Mouse (Mus musculus) T-cell, adult 2 months (primary cell): ENCODE results near the gene Phactr3.

Experiments
- DNase-seq: peaks from one replicate; pipeline ENCODE4 v3.0.0; 2022; ENCODE audit warnings: low spot score

Gene Phactr3

DNA sequence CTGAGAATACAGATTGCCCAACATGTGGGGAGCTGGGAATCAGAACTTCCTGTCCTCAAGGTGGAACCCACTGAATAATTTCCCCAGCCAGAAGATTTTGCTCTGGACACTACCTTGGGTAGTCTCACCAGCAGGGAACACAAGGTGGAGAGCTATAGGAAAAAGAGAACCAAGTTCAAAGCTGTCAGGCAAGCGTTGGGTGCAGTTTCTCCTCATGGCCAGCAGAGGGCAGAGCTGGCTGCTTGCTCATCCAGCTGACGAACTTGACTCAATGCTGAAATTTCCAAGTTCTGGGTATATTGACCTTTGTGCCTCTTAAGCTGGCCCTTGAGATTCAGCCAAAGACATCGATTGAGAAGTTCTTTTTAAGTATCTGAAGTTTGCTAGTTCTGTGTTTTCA, 18.7 kb downstream of the Phactr3 start:
- no peak for DNase-seq

DNA sequence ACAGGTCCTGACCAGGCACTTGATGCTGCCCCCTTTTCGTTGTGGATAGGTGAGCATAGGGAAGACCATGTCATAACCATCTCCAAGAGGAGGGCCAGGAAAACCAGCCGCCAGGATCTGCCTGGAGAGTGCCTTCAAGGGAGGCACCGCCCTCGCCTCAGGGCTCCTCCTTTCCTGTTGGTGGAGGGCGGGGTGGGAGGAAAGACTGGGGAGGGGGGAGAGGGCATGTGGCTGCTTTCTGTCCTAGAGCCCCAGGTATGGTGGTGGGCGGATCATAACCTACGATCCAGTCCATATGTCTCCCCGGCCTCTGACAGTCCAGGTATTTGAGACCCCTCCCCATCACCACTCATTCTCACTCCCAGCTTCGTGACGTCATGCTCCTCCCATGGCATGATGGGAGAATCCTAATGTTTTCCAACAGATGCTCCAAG, 22.7 kb downstream of the Phactr3 start:
- no peak for DNase-seq

DNA sequence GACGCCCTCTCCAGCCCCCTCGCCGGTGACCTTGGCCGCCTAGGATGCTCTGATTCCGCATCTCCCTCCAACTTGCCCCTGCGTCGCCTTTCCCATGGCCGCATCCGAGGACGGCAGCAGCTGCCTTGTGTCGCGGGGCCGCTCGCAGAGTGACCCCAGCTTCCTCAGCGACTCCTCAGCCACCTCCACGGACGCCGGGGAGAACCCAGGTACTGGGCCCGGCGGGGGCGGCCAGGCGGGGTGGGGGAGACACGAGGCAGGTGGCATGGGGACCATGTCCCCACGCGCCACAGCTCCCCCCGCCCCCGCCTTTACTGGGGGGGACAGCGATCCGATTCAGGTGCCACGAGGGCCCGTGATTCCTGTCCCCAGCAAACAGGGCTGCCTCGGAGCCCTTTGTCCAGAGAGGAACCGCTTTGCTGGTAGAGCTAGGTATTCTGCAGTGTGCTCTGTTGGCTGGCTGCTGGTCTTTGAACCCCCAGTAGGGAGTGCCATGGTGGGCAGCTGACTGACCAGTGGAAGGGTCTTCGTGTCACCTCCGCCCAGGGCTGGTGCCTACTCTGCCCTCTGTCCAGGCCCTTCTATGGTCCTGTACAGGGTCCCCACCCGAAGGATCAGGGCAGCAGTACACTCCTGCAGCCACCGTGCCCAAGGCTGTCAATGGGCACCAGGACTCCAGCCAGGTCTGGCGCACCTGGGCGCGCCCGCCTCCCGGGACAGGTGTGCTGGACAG, 23.7 kb downstream of the Phactr3 start:
- no peak for DNase-seq

DNA sequence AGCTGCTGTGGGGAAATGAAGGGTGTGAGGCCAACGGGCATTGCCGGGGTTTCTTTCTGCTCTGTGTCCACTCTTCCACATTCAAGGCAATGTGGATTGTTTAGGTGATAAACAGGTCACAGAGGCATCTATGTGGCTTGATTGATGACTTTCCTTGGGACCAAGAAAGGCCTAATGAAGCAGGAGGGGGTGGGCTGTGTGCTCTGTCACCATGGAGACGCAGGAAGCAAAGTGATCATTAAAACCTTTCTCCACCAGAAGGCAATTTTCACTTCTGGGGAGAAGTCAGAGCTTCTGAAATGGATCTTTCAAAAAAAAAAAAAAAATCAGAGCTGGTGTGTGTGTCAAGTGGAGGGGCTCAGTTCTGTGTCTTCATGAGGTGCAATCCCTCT, 24.2 kb downstream of the Phactr3 start:
- no peak for DNase-seq

DNA sequence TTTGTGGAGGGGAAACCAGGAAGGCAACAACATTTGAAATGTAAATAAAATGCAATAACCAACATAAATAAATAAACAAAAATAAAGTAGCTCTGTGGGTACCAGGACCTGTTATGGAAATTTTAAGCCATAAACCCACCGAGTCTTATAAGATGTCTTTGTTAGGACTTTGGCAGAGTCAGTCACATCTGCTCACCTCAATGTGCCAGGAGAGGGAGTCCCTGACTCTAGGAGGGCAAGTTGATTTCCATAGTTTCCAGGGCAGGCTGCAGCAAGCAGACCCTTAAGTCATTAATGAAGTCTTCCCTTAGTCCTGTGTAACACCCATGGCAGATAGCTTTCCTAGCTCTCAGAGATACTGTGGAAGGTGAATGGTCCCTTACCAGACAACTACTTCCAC, 25.1 kb downstream of the Phactr3 start:
- DNase-seq: no peak

DNA sequence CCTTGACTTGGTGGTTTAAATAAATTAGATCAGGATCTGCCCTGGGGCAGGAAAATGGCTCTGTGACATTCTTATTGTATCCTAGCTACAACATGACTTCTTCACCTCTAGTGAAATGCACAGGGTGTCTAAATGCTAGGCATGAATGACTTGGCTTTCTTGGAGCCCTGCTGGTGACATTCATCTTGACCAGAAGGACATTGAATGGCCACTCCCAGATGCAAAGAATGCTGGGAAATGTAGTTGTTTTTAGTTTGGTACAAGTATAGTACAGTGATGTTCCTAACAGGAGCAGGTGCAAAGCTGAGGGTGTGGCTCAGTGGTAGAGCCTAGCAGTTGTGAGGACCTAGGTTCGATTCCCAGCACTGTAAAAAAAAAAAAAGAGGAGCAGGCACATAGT, 30.5 kb downstream of the Phactr3 start:
- DNase-seq: no peak

DNA sequence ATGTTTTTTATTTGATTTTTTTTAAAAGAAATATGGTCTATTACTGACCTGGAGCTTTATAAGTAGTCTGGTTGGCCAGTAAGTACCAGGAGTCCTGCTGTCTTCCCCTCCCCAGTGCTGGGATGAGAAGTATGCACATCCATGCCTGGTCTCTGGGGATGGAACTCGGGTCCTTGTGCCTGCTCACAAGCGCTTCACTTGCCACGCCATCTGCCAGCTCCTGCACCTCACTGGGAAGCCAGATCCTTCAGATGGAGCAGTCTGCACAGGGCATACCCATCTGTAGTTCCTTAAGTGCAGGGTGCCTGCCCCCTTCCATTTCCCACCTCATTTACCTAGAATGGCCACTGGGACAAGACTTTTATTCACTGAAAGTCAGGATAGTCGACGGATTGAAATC, 31.9 kb downstream of the Phactr3 start:
- no peak for DNase-seq

DNA sequence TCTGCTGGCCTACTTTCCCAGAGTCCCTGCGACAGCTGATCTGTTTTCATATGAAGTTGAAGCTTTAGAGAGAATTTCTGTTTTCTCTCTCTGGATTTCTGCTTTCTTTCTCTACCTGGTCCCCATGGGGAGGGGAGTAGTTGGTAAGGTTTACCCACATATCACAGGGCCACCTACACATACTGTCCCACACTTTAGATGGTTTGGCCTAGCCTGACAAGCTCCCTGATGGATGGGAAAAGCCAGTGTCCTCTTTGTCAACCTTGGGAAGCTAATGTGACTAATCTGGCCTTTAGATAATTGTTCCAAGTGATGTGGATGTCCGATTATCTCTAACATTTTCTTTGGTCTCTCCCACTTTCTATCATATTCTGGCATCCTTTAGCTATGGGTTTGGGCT, 34.8 kb downstream of the Phactr3 start:
- no peak for DNase-seq

DNA sequence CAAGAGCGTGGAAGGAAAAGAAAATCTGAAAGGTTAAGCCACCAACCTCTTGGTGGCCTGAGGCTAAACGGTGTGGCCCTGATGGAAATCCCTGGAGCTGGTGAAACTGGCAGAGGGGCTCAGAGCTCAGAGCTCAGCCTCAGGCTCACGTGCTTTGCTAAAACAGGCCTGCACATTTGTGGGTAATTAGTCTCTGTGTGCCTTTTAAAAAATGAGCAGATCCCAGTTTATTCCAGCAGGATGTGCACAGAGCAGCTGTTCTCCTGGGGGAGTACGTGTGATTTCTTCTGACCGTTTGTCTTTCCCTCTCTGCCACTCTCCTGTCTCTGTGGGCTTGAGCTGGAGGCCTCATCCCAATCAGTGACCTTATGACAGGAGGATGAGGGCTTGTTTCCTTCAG, 35.4 kb downstream of the Phactr3 start:
- DNase-seq: no peak

DNA sequence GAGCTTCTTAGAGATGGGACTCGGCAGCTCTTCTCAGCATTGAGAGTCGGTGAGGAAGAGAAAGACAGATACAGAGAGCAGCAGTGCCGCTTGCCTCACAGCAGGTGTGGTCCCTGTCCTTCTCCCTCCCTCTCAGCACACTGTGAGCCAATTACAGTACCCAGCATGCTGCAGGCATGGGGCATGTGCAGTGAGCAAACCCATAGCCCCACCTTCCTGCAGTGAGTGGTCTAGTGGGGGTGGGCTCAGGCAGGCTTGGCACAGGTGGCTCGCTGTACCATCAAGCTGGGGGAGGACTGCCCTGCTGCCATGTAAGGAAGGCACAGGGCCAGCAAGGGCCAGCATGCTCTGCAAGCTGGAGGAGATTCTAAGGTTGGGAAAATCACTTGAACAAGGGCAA, 35.8 kb downstream of the Phactr3 start:
- no peak for DNase-seq

DNA sequence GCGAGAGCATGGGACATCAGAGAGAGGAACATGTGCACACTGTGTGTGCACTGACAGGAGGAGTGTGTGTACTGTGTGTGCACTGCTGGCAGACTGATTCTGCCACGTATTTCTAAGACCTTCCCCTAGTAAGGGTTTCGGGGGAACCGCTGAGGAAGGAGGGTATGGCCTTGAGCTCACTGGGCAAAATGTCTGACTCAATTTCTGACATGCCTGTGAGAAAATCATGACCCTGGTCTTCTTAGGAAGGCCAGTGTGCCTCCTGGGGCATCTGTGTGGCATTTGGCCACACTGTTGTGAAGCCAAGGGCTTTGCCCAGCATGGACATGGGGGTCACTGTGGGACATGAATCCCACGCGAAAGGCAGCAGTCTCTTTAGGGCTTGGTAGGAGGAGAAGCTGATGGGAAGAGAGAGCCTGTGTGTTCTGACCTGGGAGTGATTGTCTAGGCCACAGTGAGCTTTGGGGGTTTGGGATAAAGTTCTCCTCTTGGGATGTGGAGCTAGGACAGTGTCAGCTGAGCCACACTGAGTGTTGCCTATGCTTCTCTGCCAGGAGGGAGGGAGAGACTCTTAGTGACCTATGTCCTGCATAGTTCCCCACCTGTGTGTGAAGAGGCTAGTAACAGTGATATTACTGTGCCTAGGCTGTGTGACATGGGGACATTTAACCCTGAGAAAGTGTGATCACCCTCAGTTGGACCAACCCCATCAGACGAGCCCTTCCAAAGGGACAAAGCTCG, 36.6 kb downstream of the Phactr3 start:
- no peak for DNase-seq

DNA sequence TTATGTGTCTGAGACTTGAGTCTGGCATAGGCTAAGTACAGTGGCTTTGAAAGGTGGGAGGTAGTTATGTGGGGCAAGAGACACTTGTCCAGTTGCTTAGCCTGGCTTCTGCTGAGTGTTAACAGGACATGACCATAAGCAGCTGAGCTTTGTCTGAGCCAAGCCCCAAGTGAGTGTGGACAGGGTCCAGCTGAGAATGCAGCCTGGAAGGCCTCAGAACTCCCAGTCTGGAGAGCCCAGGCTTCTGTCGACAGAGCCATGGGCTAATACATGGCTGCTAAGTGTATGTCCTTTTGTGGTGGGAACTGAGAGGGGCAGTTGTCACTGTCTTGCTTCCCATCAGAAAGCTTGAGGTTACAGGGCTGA, 37.1 kb downstream of the Phactr3 start:
- no peak for DNase-seq

DNA sequence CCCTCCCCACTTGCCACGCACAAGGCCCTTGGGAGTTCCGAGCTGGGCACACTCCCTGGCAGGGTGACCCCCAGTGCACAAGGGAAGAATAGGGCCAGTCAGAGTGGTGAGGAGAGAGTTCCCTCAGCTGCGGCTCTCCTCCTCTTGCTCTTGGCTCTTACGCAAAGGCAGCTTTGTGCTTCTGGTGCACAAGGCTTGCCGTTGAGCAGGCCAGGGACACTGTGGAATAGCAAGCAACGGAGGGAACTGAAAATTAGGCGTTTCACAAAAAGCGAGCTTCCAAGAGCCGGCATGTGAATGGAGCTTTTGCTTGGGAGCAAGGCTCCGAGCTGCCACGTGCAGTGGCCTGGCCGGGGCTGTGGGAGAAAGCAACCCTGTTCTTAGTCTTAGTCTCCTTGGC, 40.2 kb downstream of the Phactr3 start:
- no peak for DNase-seq

DNA sequence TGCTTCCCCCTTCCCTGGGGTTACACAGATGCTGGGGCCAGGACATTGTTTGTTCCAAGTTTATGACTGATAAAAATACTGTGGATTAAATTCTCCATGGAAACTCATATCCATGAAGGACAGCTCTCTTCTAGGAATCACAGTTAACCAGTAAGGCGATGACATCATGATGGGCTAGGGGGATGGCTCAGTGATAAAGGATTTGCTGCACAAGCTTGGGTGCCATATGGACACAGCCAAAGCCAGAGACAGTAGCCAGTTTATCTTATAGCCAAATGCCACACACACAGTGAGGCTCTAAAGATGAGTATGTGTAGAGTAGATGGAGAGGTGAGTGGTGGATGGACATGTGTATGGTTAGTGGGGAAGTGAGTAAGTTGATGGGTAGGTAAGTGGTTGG, 45.2 kb downstream of the Phactr3 start:
- no peak for DNase-seq

DNA sequence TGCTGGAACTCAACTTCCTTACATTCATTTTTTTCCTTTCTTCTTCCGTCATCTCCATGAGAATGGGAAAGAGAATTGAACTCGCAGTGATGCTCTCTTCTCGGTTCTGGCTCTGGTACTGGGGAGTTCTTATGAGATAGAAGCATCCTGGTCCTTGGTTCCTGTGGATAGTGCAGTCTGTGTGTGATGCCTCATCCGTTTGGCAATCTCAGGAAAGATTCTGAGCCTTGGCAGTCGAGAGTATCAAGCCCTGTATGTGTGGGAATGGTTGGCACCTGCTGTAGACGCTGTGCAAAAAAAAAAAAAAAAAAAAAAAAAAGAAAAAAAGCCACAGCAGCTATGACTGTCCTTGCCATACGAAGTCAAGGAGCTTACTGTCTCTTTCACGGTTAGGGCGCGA, 47.2 kb downstream of the Phactr3 start:
- DNase-seq: no peak

DNA sequence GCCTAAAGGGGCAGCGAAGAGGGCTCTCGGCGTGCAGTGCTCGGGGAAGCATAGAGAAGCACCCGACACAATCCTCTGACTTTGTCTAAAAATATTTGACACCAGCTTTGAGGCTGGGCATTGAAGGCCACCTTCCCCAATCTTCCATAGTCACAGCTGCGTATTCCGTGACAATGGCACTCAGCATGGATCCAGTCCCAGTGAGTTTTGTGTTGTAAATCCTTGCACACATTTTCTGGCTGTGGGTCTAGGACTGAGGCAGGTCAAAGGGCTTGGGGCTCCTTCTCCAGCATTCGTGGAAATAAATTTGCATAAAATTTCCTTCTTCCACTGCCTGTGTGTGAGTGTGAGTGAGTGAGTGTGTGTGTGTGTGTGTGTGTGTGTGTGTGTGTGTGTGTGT, 51.2 kb downstream of the Phactr3 start:
- no peak for DNase-seq

DNA sequence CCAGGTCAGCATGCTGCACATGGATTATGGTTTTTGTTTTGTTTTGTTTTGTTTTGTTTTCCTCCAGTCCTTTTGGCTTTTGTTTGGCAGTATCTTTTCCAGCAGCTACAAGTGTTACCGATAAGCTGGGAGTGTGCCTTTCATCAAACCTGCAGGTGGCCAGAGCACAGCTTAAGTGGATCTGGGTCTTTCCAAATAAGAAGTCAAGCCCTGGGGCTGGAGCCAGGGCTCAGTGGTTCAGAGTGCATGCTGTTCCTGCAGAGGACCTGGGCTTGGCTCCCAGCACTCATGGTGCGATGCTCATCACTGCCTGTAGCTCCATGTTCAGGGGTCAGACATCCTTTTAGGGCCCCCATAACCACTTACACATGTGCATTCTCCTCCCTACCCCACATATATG, 55.2 kb downstream of the Phactr3 start:
- no peak for DNase-seq

DNA sequence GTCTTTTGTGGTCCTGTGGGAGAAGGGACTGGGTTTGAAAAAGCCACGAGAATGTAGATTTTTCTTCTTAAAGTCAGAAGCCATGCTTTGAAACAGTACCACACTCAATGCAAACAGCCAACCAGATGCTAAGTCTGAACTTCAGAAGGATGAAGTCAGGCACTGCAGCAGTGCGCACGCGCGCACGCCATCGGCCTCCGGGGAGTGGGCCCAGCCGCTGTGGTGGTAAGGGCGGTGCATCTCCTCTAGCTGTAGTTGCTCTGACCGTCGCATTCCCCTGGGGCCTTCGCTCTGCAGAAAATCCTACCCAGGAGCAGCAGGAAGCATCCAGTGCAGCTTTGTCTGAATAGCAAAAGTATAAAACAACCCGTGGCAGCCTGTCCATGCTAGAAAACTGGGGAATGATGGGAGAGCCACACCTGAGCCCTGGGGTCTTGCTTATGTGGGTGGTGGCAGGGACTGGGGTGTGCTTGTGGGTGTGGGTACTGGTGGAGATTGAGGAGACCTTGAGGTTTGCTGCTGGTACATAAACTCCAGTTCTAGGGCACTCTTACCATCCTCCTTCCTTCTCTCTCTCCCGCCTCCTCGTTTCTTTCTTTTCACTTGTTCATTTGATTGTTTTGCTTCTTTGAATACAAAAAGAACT, 56.6 kb downstream of the Phactr3 start:
- no peak for DNase-seq

DNA sequence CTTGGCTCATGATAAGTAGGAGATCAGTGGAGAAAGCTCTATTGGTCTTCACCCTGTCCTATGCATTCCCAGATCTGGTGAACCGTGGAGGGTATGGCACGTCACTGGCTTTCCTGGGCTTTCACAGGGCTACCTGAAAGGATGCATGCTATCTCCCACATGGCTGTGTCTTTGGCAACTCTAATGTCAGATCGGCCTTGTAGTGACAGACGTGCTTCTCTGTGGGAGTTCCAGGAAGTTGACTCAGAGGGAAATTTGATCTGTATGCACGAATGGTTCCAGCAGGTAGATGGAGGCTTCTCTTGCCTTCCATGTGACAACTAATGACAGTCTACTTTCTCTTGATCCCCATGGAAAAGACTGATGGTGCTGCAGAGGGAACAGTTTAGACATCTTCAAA, 65.5 kb downstream of the Phactr3 start:
- no peak for DNase-seq

DNA sequence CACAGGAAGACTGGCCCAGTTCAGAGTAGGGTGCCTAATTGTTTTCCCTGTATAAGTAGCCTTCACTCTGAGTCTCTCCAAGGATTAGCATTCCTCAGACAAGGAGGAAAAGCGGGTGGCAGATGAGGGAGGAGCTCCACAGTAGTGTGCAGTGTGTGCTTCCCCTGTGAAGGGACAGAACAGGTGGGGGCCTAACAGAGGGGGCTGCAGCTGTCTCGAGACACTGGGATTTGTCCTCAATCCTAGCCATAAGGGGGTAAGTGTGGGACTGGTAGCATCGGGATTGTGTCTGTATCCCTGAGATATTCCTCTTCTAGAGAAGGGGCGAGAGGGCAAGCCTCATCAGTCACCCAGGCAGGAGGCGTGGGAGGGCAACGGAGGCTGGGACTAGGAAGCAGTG, 66.1 kb downstream of the Phactr3 start:
- no peak for DNase-seq

DNA sequence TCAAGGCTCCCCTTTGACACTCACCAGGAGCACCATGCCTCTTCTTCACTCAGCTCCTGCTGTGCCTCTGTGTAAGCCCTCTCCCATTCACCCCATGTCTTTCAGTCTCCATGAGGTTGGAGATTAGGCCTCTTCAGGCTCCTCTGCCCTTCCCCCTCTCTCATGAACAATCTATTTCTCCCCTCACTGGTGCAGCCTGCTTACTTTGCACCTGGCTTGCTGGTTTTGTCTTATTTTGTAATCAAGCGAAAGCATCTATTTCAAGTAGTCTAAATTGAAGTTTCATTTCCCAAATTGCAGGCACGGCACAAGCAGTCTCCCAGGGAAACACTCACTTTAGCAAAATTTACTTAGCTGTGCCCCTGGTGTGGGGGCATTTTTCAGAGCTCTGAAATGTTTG, 70.2 kb downstream of the Phactr3 start:
- DNase-seq: no peak

DNA sequence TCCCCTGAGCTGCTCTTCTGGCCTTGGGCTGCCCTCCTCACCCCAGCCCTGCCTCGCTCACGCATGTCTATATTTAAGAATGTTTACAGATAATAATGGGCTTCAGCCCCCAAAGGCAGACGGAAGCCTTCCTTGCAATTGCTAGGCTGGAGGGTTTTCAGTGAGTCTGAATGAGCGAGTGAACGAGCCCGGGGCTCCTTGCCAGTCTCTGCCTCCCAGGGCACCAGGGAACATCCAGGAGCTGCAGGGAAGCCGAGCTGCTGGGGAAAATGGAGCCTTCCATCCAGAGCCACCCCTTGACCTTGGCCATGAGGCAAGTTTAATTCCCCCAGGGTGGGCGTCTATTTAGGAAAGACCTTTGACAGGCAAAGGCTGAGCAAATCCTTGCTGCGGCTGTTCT, 74.1 kb downstream of the Phactr3 start:
- no peak for DNase-seq

DNA sequence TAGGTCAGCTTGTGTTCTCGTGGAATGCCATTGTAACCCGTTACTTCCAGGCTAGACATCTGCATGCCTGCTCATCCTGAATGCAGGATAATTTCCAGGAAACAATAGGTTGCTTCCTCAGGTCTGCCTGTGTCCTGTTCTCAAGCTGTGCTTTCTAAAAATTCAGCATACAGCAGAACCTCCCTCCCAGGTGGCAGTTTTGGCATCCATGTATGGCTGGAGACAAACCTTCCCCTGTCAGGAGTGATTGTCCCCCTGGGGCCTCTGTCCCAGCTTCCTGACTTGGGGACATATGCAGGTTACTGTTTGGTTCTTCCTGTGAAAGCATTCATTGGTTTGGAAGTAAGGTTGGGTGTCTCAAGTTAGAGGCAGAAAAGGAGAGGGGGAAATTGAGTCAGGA, 74.7 kb downstream of the Phactr3 start:
- no peak for DNase-seq

DNA sequence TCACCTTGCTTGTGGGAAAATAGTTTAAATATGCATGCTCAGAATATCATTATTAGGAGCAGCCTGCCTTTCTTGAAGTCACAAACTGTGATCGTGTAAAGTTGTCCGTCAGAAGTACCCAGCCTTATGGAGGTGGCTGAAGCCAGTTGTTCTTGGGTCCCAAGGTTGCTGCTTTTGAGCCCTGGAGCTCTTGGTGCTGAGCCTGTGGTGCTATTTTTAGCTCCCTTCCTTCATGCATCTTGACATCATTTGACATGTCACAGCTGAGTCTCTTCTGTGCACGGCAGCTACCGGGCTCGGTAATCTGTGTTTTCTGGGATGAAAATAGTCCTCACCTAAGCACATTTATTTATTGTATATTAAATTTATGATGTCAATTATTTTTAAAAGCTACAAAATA, 76.1 kb downstream of the Phactr3 start:
- no peak for DNase-seq
